Mouse (Mus musculus): Measurements from ENCODE around the gene Hnrnpul2.

DNA sequence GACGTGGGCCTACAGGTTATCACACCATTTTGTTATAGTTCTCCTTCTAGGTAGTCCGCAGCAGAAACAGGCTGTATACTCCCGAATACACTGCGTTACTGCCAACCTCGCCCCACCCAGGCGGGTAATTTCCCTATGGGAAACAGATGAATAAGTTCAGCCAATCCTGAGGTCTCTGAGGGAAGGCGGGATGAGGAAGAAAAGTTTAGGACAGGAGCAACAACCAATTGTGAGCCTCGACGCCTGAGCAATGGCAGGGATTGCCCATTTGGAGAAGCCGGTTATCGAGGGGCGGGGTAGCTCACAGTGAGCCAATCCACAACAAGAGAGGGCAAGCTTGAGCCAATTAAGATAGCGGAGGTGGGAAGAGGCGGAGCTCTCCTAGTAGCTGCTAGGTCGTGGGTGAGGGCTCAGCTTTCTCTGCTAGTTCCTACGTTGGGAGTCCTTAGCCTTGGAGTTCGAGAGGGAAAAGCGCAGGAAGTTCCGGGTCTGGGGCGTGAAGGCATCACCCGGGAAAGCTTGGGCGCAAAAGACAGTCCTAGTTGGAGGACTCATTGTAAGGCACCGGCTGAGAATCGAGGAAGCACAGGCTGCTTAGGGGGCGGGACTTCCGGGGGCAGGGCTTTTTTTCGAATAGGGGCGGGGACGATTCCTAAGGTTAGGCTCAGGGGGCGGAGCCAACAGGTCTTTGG lies 17.5 kb upstream of the Hnrnpul2 start, which contains the start of gene Zbtb3:
- TF ChIP-seq CHD1 (IDR thresholded peaks at IDR 0.05; ENCODE audit: low read depth, low read length) (no peak), CTCF (conservative IDR thresholded peaks at IDR 0.05 in 1 of 2, IDR thresholded peaks at IDR 0.05 in 1 of 2; ENCODE audit: low read depth in 2 of 2, low read length in 2 of 2) (no peak), RAD21 (IDR thresholded peaks at IDR 0.05; ENCODE audit: low read depth, low read length) (no peak), ZC3H11A (IDR thresholded peaks at IDR 0.05; ENCODE audit: low read depth, low read length) (no peak), E2F4 (IDR thresholded peaks at IDR 0.05; ENCODE audit: insufficient replicate concordance, low read depth, low read length) (peak; percentile 87; the same call in 1 of the 2 replicates)

All from CH12.LX (cell line).